Mouse (Mus musculus) embryonic facial prominence, embryonic 15.5 days (tissue): ENCODE data around the gene Spata32. TPM values are rescaled to one million over a fixed set of nuclear protein-coding genes. Genes with fewer than 3 reads are reported as not detected.

Experiments
- ATAC-seq: fragments of 200-750 bp; cut with Nextera tagmentation; 2 replicates; pipeline ENCODE4 v1.8.0; 2017; ENCODE audit warnings: low read depth, moderate TSS enrichment; ENCODE audit not compliant: insufficient number of reproducible peaks, low FRiP score, low TSS enrichment
- H3K27ac ChIP-seq: fragments of 300-500 bp; sonication (generic); replicated peaks from 2 replicates; pipeline ENCODE4 v1.5.1; 2015; ENCODE audit warnings: mild to moderate bottlenecking, inconsistent platforms
- H3K27me3 ChIP-seq: fragments of 300-500 bp; sonication (generic); 2 replicates; pipeline ENCODE4 v1.6.1; 2015; ENCODE audit warnings: inconsistent platforms
- H3K36me3 ChIP-seq: fragments of 300-500 bp; sonication (generic); 2 replicates; pipeline ENCODE4 v1.6.1; 2015; ENCODE audit warnings: mild to moderate bottlenecking, inconsistent platforms
- H3K4me1 ChIP-seq: fragments of 300-500 bp; sonication (generic); 2 replicates; pipeline ENCODE4 v1.6.1; 2015; ENCODE audit warnings: inconsistent platforms
- H3K4me2 ChIP-seq: fragments of 300-500 bp; sonication (generic); replicated peaks from 2 replicates; pipeline ENCODE4 v1.6.1; 2015; ENCODE audit warnings: mild to moderate bottlenecking, inconsistent platforms
- H3K4me3 ChIP-seq: fragments of 300-500 bp; sonication (generic); replicated peaks from 2 replicates; pipeline ENCODE4 v1.5.1; 2015; ENCODE audit warnings: mild to moderate bottlenecking, inconsistent platforms
- H3K9ac ChIP-seq: fragments of 300-500 bp; sonication (generic); 2 replicates; pipeline ENCODE4 v1.6.1; 2015; ENCODE audit warnings: inconsistent platforms
- H3K9me3 ChIP-seq: fragments of 300-500 bp; sonication (generic); replicated peaks from 2 replicates; pipeline ENCODE4 v1.6.1; 2016; ENCODE audit warnings: inconsistent platforms
- WGBS: fragments of 180-500 bp; shearing (Covaris S2); methylation state at CpG from one replicate; pipeline ENCODE4 v1.1.7; 2015; 5-methylcytosine and 5-hydroxymethylcytosine counted together
- polyA plus RNA-seq: library from polyadenylated mRNA; unstranded; fragments of >200 nt; fragmentation: Nextera tagmentation; extraction: Ambion mirVana; gene quantifications from 2 replicates; pipeline ENCODE4 v1.2.1, GENCODE M21; 2015

The Spata32 gene
- not detected in 2 replicates for polyA plus RNA-seq

GRCm38 (mm10) chr11:103217790-103218516 lies at the start of gene Spata32:
Gene Spata32, minus strand, starts transcription at chr11:103218432.
- Histone ChIP-seq H3K9me3 (no peaks in the 10 kb centered on the region), H3K4me2 (peak within 1 kb of the TSS; percentile 97), H3K4me3 (peak within 1 kb of the TSS; percentile 45), H3K36me3 (peaks cover 29% of the 10 kb centered on the region), H3K27ac (no peak within 1 kb of the TSS), H3K4me1 (peaks cover 13% of the 10 kb centered on the region), H3K9ac (peak within 1 kb of the TSS; percentile 27), H3K27me3 (no peaks in the 10 kb centered on the region; the same call in 1 of the 2 replicates)
- ATAC-seq = peak; percentile 70
- WGBS = 1% methylated on average over 45 of the region's 45 CpGs

- H3K36me3 ChIP-seq = no peaks in the 10 kb centered on the region
- ATAC-seq = peak; percentile 99
- peaks cover 61% of the 10 kb centered on the region for H3K4me1 ChIP-seq
- peak within 1 kb of the TSS; percentile 88 for H3K27ac ChIP-seq
- under 1% methylated on average over 55 of the region's 55 CpGs for WGBS
- peak within 1 kb of the TSS; percentile 51 for H3K9ac ChIP-seq
- peak within 1 kb of the TSS; percentile 80 for H3K4me2 ChIP-seq
- H3K9me3 ChIP-seq = no peaks in the 10 kb centered on the region
- H3K27me3 ChIP-seq = no peaks in the 10 kb centered on the region
- H3K4me3 ChIP-seq = peak within 1 kb of the TSS; percentile 59
Measured at GRCm38 (mm10) chr11:103267346-103268219, 49.4 kb upstream of the Spata32 start, which contains the start of gene Map3k14. Gene Map3k14, minus strand, starts transcription at chr11:103267472.

GRCm38 (mm10) chr11:103266729-103267345 lies 48.6 kb upstream of the Spata32 start:
- H3K36me3 ChIP-seq = no peaks in the 10 kb centered on the region
- WGBS = under 1% methylated on average over 42 of the region's 42 CpGs
- H3K9ac ChIP-seq = peak overlapping the region; percentile 51
- no peaks in the 10 kb centered on the region for H3K27me3 ChIP-seq
- ATAC-seq = peak; percentile 44; the same call in 1 of the 2 replicates
- peak overlapping the region; percentile 59 for H3K4me3 ChIP-seq
- no peaks in the 10 kb centered on the region for H3K9me3 ChIP-seq
- peak overlapping the region; percentile 77 for H3K27ac ChIP-seq
- peak overlapping the region; percentile 80 for H3K4me2 ChIP-seq
- H3K4me1 ChIP-seq = peaks cover 69% of the 10 kb centered on the region

- H3K4me3 ChIP-seq = peak overlapping the region; percentile 59
- no peak overlapping the region for H3K9ac ChIP-seq
- no peak overlapping the region for H3K27ac ChIP-seq
- peaks cover 66% of the 10 kb centered on the region for H3K4me1 ChIP-seq
- no peaks in the 10 kb centered on the region for H3K27me3 ChIP-seq
- no peaks in the 10 kb centered on the region for H3K36me3 ChIP-seq
- no peak for ATAC-seq
- WGBS = 25% methylated on average over 2 of the region's 2 CpGs
- H3K9me3 ChIP-seq = no peaks in the 10 kb centered on the region
- H3K4me2 ChIP-seq = peak overlapping the region; percentile 80
Measured at GRCm38 (mm10) chr11:103265856-103266255, 47.6 kb upstream of the Spata32 start.

- H3K4me2 ChIP-seq = peak overlapping the region; percentile 80; the same call in 1 of the 2 replicates
- H3K9ac ChIP-seq = no peak overlapping the region
- WGBS = 41% methylated on average over 7 of the region's 7 CpGs
- no peak overlapping the region for H3K27ac ChIP-seq
- H3K36me3 ChIP-seq = no peaks in the 10 kb centered on the region
- H3K9me3 ChIP-seq = no peaks in the 10 kb centered on the region
- H3K27me3 ChIP-seq = no peaks in the 10 kb centered on the region
- ATAC-seq = no peak
- peaks cover 66% of the 10 kb centered on the region for H3K4me1 ChIP-seq
- H3K4me3 ChIP-seq = no peak overlapping the region
Measured at GRCm38 (mm10) chr11:103265211-103265610, 47.0 kb upstream of the Spata32 start.

- H3K9ac ChIP-seq = no peak overlapping the region; the same call in 1 of the 2 replicates
Measured at GRCm38 (mm10) chr11:103264427-103265005, 46.3 kb upstream of the Spata32 start.

GRCm38 (mm10) chr11:103263551-103263950 lies 45.3 kb upstream of the Spata32 start:
- Histone ChIP-seq H3K9me3 (no peaks in the 10 kb centered on the region), H3K4me2 (no peak overlapping the region), H3K4me3 (no peak overlapping the region), H3K27me3 (no peaks in the 10 kb centered on the region), H3K9ac (no peak overlapping the region), H3K36me3 (0 out of 2 replicates have a peak, but pooled peaks cover 3% of the 10 kb centered on the region), H3K4me1 (peaks cover 58% of the 10 kb centered on the region), H3K27ac (no peak overlapping the region)
- 53% methylated on average over 10 of the region's 10 CpGs for WGBS
- ATAC-seq = no peak

More at GRCm38 (mm10) chr11:103264427-103265005, 46.3 kb upstream of the Spata32 start:
- Histone ChIP-seq H3K4me3 (no peak overlapping the region), H3K36me3 (0 out of 2 replicates have a peak, but pooled peaks cover under 1% of the 10 kb centered on the region), H3K27ac (no peak overlapping the region), H3K4me1 (peaks cover 66% of the 10 kb centered on the region), H3K4me2 (no peak overlapping the region), H3K27me3 (no peaks in the 10 kb centered on the region), H3K9me3 (no peaks in the 10 kb centered on the region)
- 79% methylated on average over 20 of the region's 20 CpGs for WGBS
- no peak for ATAC-seq

- no peak overlapping the region for H3K9ac ChIP-seq
- H3K4me2 ChIP-seq = no peak overlapping the region
- no peaks in the 10 kb centered on the region for H3K9me3 ChIP-seq
- 55% methylated on average over 20 of the region's 20 CpGs for WGBS
- H3K36me3 ChIP-seq = 0 out of 2 replicates have a peak, but pooled peaks cover 3% of the 10 kb centered on the region
- no peak for ATAC-seq
- no peak overlapping the region for H3K4me3 ChIP-seq
- H3K4me1 ChIP-seq = peaks cover 50% of the 10 kb centered on the region
- H3K27ac ChIP-seq = no peak overlapping the region
- no peaks in the 10 kb centered on the region for H3K27me3 ChIP-seq
Measured at GRCm38 (mm10) chr11:103262412-103263267, 44.4 kb upstream of the Spata32 start.

GRCm38 (mm10) chr11:103261671-103262411 lies 43.6 kb upstream of the Spata32 start:
- Histone ChIP-seq H3K27me3 (no peaks in the 10 kb centered on the region), H3K36me3 (0 out of 2 replicates have a peak, but pooled peaks cover 3% of the 10 kb centered on the region), H3K9ac (no peak overlapping the region), H3K4me1 (peaks cover 49% of the 10 kb centered on the region), H3K27ac (no peak overlapping the region), H3K9me3 (no peaks in the 10 kb centered on the region), H3K4me2 (no peak overlapping the region), H3K4me3 (no peak overlapping the region)
- no peak for ATAC-seq
- WGBS = 83% methylated on average over 7 of the region's 7 CpGs
